Mouse (Mus musculus): ENCODE measurements around the gene Tuba4a. TPM values are rescaled to one million over a fixed set of nuclear protein-coding genes. Genes with fewer than 3 reads are reported as not detected.
A peak's percentile ranks its signal among the peaks of the same experiment; 100 is the strongest.

Gene Tuba4a
- polyA plus RNA-seq, 1 experiment, result 585 TPM

DNA sequence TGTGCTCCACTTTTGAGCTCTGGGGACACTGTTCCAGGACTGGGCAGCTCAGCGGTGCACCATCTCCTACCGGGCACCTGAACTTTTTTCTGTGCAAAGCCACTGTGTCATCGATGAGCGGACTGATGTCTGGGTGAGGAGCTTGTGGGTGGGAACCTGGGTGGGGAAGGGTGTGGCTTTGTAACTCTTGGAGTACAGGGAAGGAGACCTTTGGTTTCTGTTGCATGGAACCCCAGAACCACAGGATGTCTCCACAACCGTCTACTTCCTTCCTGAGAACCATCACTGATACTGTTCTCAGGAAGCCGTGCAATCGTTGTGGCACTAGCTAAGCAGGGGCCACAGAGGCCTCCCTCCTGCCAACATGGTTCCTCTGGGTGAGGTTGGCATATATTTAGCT is 6.6 kb downstream of the Tuba4a start:
- TF ChIP-seq FLI1 (IDR thresholded peaks at IDR 0.05; ENCODE audit: low read length) (peak; percentile 80; the same call in 1 of the 2 replicates), GATA1 (IDR thresholded peaks at IDR 0.05; ENCODE audit: borderline replicate concordance, low read length) (peak; percentile 51; the same call in 1 of the 3 replicates)
- Histone ChIP-seq H3K36me3 (replicated peaks; ENCODE audit: low read length) (peaks cover 70% of the 10 kb centered on the region), H3K4me3 (replicated peaks) (peak overlapping the region; percentile 96), H3K4me1 (peaks cover 88% of the 10 kb centered on the region), H3K9me3 (no peaks in the 10 kb centered on the region), H3K27me3 (replicated peaks) (no peaks in the 10 kb centered on the region)

GRCm38 (mm10) chr1:75212542-75212941 is 7.1 kb downstream of the Tuba4a start:
- Histone ChIP-seq H3K27me3 (replicated peaks) (no peaks in the 10 kb centered on the region), H3K9me3 (no peaks in the 10 kb centered on the region), H3K36me3 (replicated peaks; ENCODE audit: low read length) (peaks cover 68% of the 10 kb centered on the region), H3K4me1 (peaks cover 94% of the 10 kb centered on the region), H3K4me3 (replicated peaks) (peak overlapping the region; percentile 96)
- no peak for TF ChIP-seq GATA1 (IDR thresholded peaks at IDR 0.05; ENCODE audit: borderline replicate concordance, low read length)
- no peak for TF ChIP-seq FLI1 (IDR thresholded peaks at IDR 0.05; ENCODE audit: low read length)

- Histone ChIP-seq H3K27me3 (replicated peaks) (no peaks in the 10 kb centered on the region), H3K4me1 (peaks cover 94% of the 10 kb centered on the region), H3K9me3 (no peaks in the 10 kb centered on the region), H3K4me3 (replicated peaks) (peak overlapping the region; percentile 96), H3K36me3 (replicated peaks; ENCODE audit: low read length) (peaks cover 68% of the 10 kb centered on the region)
- TF ChIP-seq FLI1 (IDR thresholded peaks at IDR 0.05; ENCODE audit: low read length) (no peak), GATA1 (IDR thresholded peaks at IDR 0.05; ENCODE audit: borderline replicate concordance, low read length) (no peak)
Observed at GRCm38 (mm10) chr1:75211141-75211708, 8.4 kb downstream of the Tuba4a start.

DNA sequence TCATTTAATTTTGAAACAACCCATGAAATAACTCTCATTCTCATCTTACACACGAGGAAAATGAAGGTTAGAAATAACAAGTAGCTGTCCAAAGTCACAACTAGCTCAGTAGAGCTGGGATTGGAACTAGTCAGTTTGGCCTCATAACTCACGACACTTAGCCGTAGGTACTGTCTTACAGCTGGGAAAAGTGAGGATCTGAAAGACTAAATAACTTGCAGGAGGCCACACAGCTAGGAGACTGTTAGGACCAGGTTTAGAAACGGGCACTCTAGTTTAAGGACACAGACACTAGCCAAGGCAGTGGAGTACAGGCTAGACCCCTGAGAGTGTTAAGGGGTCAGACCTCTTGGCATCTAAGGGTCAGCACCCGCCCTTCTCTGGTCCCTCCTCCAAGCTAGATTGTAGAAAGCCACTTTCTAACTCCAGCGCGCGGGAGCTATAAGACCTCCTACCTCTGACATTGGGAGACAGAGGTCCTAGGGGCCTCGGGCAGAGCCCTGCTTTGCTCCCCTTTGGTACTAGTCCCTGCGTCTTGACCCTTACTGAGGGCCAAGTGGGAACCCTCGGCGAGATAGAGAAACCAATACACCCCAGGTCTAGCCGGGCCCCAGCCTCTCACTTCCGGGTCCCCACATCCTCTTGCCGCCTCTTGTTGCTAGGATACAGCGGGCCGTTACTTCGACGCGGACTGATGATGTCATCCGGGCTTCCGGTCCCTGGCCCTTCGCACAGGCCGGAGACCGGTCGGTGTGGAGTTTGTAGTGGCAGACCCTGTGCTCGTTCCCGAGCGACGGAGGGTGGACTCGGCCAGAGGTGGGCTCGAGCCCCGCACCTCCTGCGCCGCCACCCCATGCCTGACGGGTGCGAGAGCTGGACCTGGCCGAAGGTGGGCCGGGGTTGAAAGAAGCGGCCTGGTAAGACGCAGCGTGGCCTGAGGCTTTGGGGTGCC is 9.3 kb downstream of the Tuba4a start, which contains the start of the genes Glb1l and Stk16:
TSS of gene Glb1l (minus strand) at position 678 of the 952 bp plus-strand sequence.
TSS of gene Stk16 (plus strand) at position 703 of the 952 bp plus-strand sequence.
- H3K36me3 ChIP-seq (replicated peaks; ENCODE audit: low read length), result peaks cover 66% of the 10 kb centered on the region
- H3K4me3 ChIP-seq (replicated peaks), result peak within 1 kb of the TSS; percentile 96
- TF ChIP-seq FLI1 (IDR thresholded peaks at IDR 0.05; ENCODE audit: low read length), result peak; percentile 97
- TF ChIP-seq GATA1 (IDR thresholded peaks at IDR 0.05; ENCODE audit: borderline replicate concordance, low read length), result no peak
- H3K27me3 ChIP-seq (replicated peaks), result no peaks in the 10 kb centered on the region
- peaks cover 94% of the 10 kb centered on the region for H3K4me1 ChIP-seq
- H3K9me3 ChIP-seq, result no peaks in the 10 kb centered on the region

DNA sequence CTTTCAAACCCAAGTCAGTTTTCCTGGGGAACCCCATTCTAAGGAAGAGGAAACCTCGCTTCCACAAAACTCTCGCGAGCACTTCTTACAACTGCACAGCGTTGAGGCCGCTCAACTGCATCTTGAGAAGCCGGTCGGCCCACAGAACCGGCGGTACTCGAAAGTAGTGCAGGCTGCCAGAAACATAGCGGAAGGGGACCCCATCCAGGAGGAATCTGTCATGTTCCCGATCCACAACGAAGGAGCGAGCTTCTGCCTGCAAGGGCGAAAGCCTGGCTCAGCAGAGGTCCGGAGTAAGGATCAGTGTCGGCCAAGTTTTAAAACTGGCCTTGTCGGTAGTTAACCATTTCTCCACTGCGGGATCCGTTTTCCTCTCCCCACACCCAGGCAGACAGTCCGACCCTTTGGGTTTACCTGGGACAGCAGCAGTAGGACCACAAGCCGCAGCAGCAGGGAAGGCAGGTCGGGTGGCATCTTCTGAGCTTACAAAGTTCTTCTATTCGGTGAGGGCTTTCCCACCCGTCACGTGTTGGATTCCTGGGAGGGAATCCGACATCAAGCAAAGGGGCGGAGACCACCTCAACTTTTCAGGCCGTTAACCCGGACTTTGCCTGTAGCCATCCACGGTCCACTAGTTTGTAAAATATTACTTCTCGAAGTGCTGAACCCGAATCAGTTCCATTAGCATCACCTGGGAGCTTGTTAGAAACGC is 10.5 kb downstream of the Tuba4a start:
- Histone ChIP-seq H3K4me1 (peaks cover 94% of the 10 kb centered on the region), H3K9me3 (no peaks in the 10 kb centered on the region), H3K4me3 (replicated peaks) (peak overlapping the region; percentile 96), H3K36me3 (replicated peaks; ENCODE audit: low read length) (peaks cover 66% of the 10 kb centered on the region), H3K27me3 (replicated peaks) (no peaks in the 10 kb centered on the region)
- TF ChIP-seq FLI1 (IDR thresholded peaks at IDR 0.05; ENCODE audit: low read length), result no peak
- TF ChIP-seq GATA1 (IDR thresholded peaks at IDR 0.05; ENCODE audit: borderline replicate concordance, low read length), result no peak

GRCm38 (mm10) chr1:75201236-75201635 is 18.4 kb downstream of the Tuba4a start:
- TF ChIP-seq GATA1 (IDR thresholded peaks at IDR 0.05; ENCODE audit: borderline replicate concordance, low read length) (no peak), FLI1 (IDR thresholded peaks at IDR 0.05; ENCODE audit: low read length) (no peak)

DNA sequence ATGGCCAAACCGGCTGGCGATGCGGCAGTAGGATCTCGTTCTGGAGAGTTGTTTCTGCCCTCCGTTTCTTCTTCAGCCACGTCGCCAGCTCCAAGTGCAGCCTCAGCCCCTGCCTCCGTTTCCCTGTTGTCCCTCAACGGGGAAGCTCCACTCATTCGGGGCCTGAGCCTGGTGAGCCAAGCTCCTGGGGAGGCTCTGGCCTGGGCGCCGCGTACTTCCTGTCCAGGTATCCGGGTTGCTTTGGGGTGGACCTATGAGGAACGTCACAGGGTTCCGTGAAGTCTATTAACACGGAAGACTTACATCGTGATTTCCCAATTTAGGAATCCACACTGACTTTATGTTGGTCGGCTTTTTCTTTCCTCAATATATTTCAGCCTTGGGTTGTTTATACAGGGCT is 27.2 kb downstream of the Tuba4a start:
- Histone ChIP-seq H3K4me3 (replicated peaks) (peak overlapping the region; percentile 97), H3K27me3 (replicated peaks) (no peaks in the 10 kb centered on the region), H3K36me3 (replicated peaks; ENCODE audit: low read length) (peaks cover 63% of the 10 kb centered on the region), H3K9me3 (no peaks in the 10 kb centered on the region), H3K4me1 (peaks cover 48% of the 10 kb centered on the region)
- no peak for TF ChIP-seq FLI1 (IDR thresholded peaks at IDR 0.05; ENCODE audit: low read length)
- no peak for TF ChIP-seq GATA1 (IDR thresholded peaks at IDR 0.05; ENCODE audit: borderline replicate concordance, low read length)

More at GRCm38 (mm10) chr1:75201236-75201635, 18.4 kb downstream of the Tuba4a start:
- Histone ChIP-seq H3K36me3 (replicated peaks; ENCODE audit: low read length) (peaks cover 91% of the 10 kb centered on the region), H3K4me1 (peaks cover 27% of the 10 kb centered on the region), H3K27me3 (replicated peaks) (no peaks in the 10 kb centered on the region), H3K9me3 (no peaks in the 10 kb centered on the region), H3K4me3 (replicated peaks) (no peak overlapping the region)

DNA sequence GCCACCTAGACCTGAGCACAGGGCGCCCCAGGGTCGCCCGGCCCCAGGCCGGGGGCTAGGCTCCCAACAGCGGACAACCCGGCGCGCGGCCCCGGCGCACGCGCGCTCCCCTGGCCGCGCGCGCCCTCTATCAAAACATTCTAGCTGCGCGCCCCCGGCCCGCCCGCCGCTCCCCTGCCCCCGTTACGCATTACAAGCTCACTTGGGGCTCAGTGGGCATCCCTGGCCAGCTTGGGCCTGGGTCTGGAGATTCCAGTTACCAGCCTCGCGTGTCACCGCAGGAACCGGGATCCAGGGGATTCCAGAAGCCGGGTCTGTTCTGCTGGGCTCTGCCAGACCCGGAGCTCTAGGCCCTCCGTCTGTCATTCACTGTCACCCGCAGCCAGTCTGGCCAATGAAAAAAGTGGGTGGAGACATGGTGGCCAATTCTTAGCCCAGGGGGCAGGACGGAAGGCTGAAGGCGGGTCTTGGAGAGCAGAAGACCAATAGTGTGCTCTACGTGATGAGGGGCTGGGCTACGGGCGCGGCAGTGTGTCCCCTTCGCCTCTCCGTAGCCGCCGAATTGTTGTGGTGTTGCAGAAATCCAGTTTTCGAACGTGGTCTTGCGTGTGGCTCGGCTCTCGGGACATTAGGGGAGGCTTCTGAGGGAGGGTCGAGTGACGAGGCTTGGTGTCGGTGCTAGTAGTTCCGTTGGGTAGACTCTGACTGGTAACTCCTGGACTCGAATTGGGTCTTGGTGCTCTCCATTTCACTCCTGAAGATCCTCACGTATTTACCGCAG is 27.9 kb downstream of the Tuba4a start, which contains the start of the genes Ankzf1 and Atg9a:
TSS of gene Ankzf1 (plus strand) at position 530 of the 781 bp plus-strand sequence.
TSS of gene Atg9a (minus strand) at position 575 of the 781 bp plus-strand sequence.
- Histone ChIP-seq H3K4me1 (peaks cover 53% of the 10 kb centered on the region), H3K9me3 (no peaks in the 10 kb centered on the region), H3K27me3 (replicated peaks) (no peaks in the 10 kb centered on the region), H3K36me3 (replicated peaks; ENCODE audit: low read length) (peaks cover 63% of the 10 kb centered on the region), H3K4me3 (replicated peaks) (peak within 1 kb of the TSS; percentile 97)
- TF ChIP-seq GATA1 (IDR thresholded peaks at IDR 0.05; ENCODE audit: borderline replicate concordance, low read length), result no peak

DNA sequence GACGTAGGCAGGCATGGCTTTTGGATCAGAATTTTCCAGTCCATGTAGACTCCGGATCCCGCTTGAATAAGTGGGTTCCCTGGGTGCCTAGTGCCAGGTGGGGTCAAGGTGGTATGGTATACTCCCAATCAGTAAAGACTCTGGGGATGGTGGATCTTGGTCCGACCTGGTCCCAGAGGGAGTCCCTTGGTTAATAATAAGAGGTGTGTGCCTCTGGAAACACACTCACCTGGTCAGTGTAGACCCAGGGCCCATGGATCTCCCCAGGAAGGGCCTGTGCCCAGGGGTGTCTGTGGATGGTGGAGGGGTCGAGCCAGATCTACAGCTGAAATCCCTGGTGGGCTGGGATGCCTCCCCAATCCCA is 28.4 kb downstream of the Tuba4a start:
- Histone ChIP-seq H3K9me3 (no peaks in the 10 kb centered on the region), H3K4me3 (replicated peaks) (peak overlapping the region; percentile 97), H3K4me1 (peaks cover 59% of the 10 kb centered on the region), H3K27me3 (replicated peaks) (no peaks in the 10 kb centered on the region), H3K36me3 (replicated peaks; ENCODE audit: low read length) (peaks cover 63% of the 10 kb centered on the region)
- TF ChIP-seq FLI1 (IDR thresholded peaks at IDR 0.05; ENCODE audit: low read length) (no peak), GATA1 (IDR thresholded peaks at IDR 0.05; ENCODE audit: borderline replicate concordance, low read length) (no peak)
